In genomic region chr19:16219978-16220377, GRCm38 (mm10) we compare ENCODE assay signal across 18 mouse cellular contexts.
DNase-seq lines count a peak whose midpoint lies in the region.
"Had no signal": no experiment of that assay in that cellular context is flagged by ENCODE, and none has a peak within 500 bp of the region (broad histone marks: within the 10 kb centered on the region; RNA-seq: fewer than 3 reads in every experiment).

No protein-coding gene starts in this region.

- DNase-seq in frontal cortex, adult 2 months (ENCODE audit: extremely low spot score in 1 of 2, low spot score in 1 of 2), result peak; percentile 27 to 48
- no peak for DNase-seq in frontal cortex, postnatal 10 days (ENCODE audit: low spot score in 2 of 2)
- peak; percentile 20 to 31 for DNase-seq in left cerebral cortex, postnatal 14 days (ENCODE audit: low spot score in 2 of 2)
- no peak for DNase-seq in left cerebral cortex, adult 8-10 months (ENCODE audit: low spot score in 2 of 2)
- peak; percentile 64 for DNase-seq in brain, adult 2 months (ENCODE audit: low read depth, low spot score)
- DNase-seq in adrenal gland, postnatal 10 days, result no peak
- DNase-seq: adrenal gland, adult 8-10 months; adrenal gland, postnatal 36 days; cerebellum, adult 11 months; cerebellum, adult 2 months; cerebellum, adult 9-11 months; cerebellum, postnatal 25 days; embryo, embryonic 11 days; gastrocnemius, postnatal 10 days; gastrocnemius, postnatal 36 days; heart, postnatal 10 days; heart, postnatal 36 days; kidney, adult 11 months had no signal

- intact Hi-C loops in left cerebral cortex, postnatal 14 days (cut with DNase I), result no loop called here

Comparison
In these comparisons a context has a peak if more than half of its experiments do, and no peak if none do; other contexts are left out.
1. DNase-seq: peak in frontal cortex, adult 2 months (2 of 2), left cerebral cortex, postnatal 14 days (2 of 2) and brain, adult 2 months (single experiment); none in frontal cortex, postnatal 10 days (0 of 2), left cerebral cortex, adult 8-10 months (0 of 2) and adrenal gland, postnatal 10 days (single experiment).